Mouse (Mus musculus) embryonic facial prominence, embryonic 12.5 days (tissue): ENCODE data around the gene Spred2. TPM values are rescaled to one million over a fixed set of nuclear protein-coding genes. Genes with fewer than 3 reads are reported as not detected.
A peak's percentile ranks its signal among the peaks of the same experiment; 100 is the strongest.

ENCODE experiments used
- ATAC-seq: fragments of 200-750 bp; cut with Nextera tagmentation; 2 replicates; pipeline ENCODE4 v1.8.0; 2017; ENCODE audit not compliant: insufficient number of reproducible peaks, insufficient read depth, low FRiP score, low TSS enrichment
- H3K27ac ChIP-seq: fragments of 300-500 bp; sonication (generic); 2 replicates; pipeline ENCODE4 v1.5.1; 2016; ENCODE audit warnings: mild to moderate bottlenecking
- H3K27me3 ChIP-seq: fragments of 300-500 bp; sonication (generic); 2 replicates; pipeline ENCODE4 v1.6.1; 2016; ENCODE audit warnings: mild to moderate bottlenecking, moderate library complexity
- H3K36me3 ChIP-seq: fragments of 300-500 bp; sonication (generic); 2 replicates; pipeline ENCODE4 v1.6.1; 2016; ENCODE audit warnings: mild to moderate bottlenecking
- H3K4me1 ChIP-seq: fragments of 300-500 bp; sonication (generic); 2 replicates; pipeline ENCODE4 v1.6.1; 2016
- H3K4me2 ChIP-seq: fragments of 300-500 bp; sonication (generic); replicated peaks from 2 replicates; pipeline ENCODE4 v1.6.1; 2016; ENCODE audit warnings: mild to moderate bottlenecking, moderate library complexity
- H3K4me3 ChIP-seq: fragments of 300-500 bp; sonication (generic); 2 replicates; pipeline ENCODE4 v1.5.1; 2016; ENCODE audit warnings: mild to moderate bottlenecking
- H3K9ac ChIP-seq: fragments of 300-500 bp; sonication (generic); 2 replicates; pipeline ENCODE4 v1.6.1; 2016; ENCODE audit warnings: mild to moderate bottlenecking, moderate library complexity
- H3K9me3 ChIP-seq: fragments of 300-500 bp; sonication (generic); 2 replicates; pipeline ENCODE4 v1.6.1; 2016; ENCODE audit warnings: mild to moderate bottlenecking, moderate library complexity
- WGBS: fragments of 180-500 bp; shearing (Covaris S2); methylation state at CpG from one replicate; pipeline ENCODE4 v1.1.7; 2016; 5-methylcytosine and 5-hydroxymethylcytosine counted together
- polyA plus RNA-seq: library from polyadenylated mRNA; unstranded; fragments of >200 nt; fragmentation: Nextera tagmentation; extraction: Ambion mirVana; gene quantifications from 2 replicates; pipeline ENCODE4 v1.2.1, GENCODE M21; 2016

The Spred2 gene
- polyA plus RNA-seq, 1 experiment from 2014 or later: 10.0 TPM

DNA sequence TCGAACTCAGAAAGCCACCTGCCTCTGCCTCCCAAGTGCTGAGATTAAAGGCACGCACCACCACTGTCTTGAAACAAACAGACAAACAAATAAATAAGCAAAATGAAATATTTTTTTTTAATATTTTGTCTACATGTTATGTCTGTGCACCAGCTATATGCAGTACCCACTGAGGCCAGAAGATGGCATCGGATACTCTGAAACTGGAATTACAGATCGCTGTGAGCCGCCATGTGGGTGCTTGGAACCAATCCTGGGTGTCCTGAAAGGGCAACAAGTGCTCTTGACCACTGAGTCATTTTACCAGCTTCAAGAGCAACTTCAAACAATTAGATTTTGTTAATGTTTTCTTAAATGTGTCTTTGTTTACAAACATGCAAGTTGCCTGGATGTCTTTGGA, 11.5 kb upstream of the Spred2 start:
- H3K9me3 ChIP-seq: no peaks in the 10 kb centered on the region
- H3K27me3 ChIP-seq: no peaks in the 10 kb centered on the region
- no peak overlapping the region for H3K27ac ChIP-seq
- H3K4me3 ChIP-seq: no peak overlapping the region
- no peaks in the 10 kb centered on the region for H3K4me1 ChIP-seq
- no peak overlapping the region for H3K4me2 ChIP-seq
- WGBS: 94% methylated on average over 5 of the region's 5 CpGs
- H3K9ac ChIP-seq: no peak overlapping the region
- no peak for ATAC-seq
- no peaks in the 10 kb centered on the region for H3K36me3 ChIP-seq

DNA sequence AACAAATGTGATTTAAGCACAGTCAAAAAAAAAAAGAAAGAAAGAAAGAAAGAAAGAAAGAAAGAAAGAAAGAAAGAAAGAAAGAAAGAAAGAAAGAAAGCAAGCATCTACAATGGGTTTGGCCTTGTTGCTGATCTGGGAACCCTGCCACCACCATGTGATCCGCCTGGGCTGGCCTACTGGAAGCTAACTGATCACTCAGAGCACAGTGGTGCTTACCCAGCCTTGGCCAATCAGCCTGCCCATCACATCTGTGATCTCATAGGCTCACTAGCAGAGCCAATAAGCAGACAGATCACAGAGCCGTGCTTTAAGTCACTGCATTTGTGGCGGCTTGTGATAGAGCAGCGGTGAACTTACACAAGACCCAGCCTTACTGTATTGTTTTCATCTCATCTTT, 10.4 kb upstream of the Spred2 start:
- Histone ChIP-seq H3K4me3 (no peak overlapping the region), H3K27ac (no peak overlapping the region), H3K9me3 (no peaks in the 10 kb centered on the region), H3K4me2 (no peak overlapping the region), H3K27me3 (no peaks in the 10 kb centered on the region), H3K36me3 (no peaks in the 10 kb centered on the region), H3K4me1 (0 out of 2 replicates have a peak, but pooled peaks cover 6% of the 10 kb centered on the region), H3K9ac (no peak overlapping the region)
- 91% methylated on average over 4 of the region's 4 CpGs for WGBS
- ATAC-seq: no peak

GRCm38 (mm10) chr11:19917381-19918245, 6.6 kb upstream of the Spred2 start:
- H3K27ac ChIP-seq: no peak overlapping the region
- H3K27me3 ChIP-seq: no peaks in the 10 kb centered on the region
- 16% methylated on average over 9 of the region's 9 CpGs for WGBS

DNA sequence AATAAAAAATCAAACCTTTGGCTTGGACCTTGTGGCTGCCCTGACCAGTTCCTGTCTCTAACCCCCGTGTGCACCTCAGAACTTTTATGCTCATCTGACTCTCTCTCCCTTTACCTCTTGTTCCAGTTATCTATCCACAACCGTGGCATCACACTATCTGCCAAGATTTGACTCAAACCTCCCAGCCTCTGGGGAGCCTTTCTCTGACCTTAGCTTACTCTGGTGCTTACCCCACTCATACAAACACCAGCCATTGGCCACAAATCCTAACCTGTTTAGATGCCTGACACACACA, 6.0 kb upstream of the Spred2 start:
- Histone ChIP-seq H3K9me3 (no peaks in the 10 kb centered on the region), H3K4me2 (no peak overlapping the region), H3K4me1 (peaks cover 14% of the 10 kb centered on the region; the same call in 1 of the 2 replicates), H3K36me3 (no peaks in the 10 kb centered on the region), H3K27ac (no peak overlapping the region), H3K4me3 (no peak overlapping the region), H3K27me3 (no peaks in the 10 kb centered on the region), H3K9ac (no peak overlapping the region)
- 26% methylated on average over 2 of the region's 2 CpGs for WGBS
- no peak for ATAC-seq

More at GRCm38 (mm10) chr11:19917381-19918245, 6.6 kb upstream of the Spred2 start:
- H3K4me2 ChIP-seq: no peak overlapping the region
- H3K4me1 ChIP-seq: peaks cover 14% of the 10 kb centered on the region; the same call in 1 of the 2 replicates
- no peaks in the 10 kb centered on the region for H3K9me3 ChIP-seq
- ATAC-seq: no peak
- H3K9ac ChIP-seq: no peak overlapping the region
- no peaks in the 10 kb centered on the region for H3K36me3 ChIP-seq
- H3K4me3 ChIP-seq: no peak overlapping the region

- peaks cover 14% of the 10 kb centered on the region; the same call in 1 of the 2 replicates for H3K4me1 ChIP-seq
- WGBS: 3% methylated on average over 6 of the region's 6 CpGs
These were observed 4.8 kb upstream of the Spred2 start for GRCm38 (mm10) chr11:19919460-19919784.

DNA sequence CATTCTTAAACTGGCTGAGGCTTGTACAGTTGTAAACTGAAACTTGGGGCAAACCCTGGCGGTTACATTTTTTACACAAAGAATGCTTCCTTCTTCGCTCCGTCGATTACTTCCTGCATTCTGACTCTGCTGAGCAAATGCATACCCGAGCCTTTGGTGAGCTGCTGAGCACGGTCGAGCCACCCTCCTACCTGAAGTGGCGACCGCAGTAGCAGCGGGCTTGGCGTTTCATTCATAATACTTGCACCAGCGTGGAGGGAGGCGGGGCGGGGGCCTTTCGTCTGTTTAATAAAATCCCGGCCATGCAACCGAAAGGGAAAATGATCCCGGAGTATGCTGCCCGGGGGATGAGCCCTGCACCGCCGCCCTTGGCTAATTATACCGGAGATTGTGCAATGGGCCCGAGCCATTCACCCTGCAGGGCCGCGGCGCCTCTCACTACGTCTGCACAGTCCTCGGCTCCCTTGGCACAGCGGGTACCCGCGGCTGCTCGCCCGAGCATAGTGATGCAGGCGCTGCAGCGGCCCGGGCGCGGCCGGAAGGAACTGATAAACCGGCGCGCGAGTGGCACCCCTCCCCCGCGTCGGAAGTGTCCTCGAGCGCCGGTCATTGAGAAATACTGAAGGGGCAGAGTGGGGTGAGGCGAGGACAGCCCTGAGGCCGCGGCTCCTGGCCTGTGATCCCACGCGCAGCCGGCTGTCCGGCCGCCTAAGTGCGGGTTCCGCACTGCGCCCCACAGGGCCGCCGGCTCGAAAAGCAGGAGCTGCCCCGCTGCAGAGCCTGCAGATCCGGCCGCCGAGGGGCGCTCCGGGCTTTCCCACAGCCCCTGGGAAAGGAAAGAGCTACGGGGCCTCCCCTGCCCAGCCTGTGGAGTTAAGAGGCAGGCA, 4.1 kb upstream of the Spred2 start:
- H3K4me2 ChIP-seq: peak overlapping the region; percentile 59
- WGBS: under 1% methylated on average over 70 of the region's 70 CpGs
- peak; percentile 68 for ATAC-seq
- H3K27ac ChIP-seq: peak overlapping the region; percentile 95
- H3K36me3 ChIP-seq: no peaks in the 10 kb centered on the region
- H3K4me3 ChIP-seq: peak overlapping the region; percentile 63
- H3K9me3 ChIP-seq: no peaks in the 10 kb centered on the region
- no peaks in the 10 kb centered on the region for H3K27me3 ChIP-seq
- peaks cover 14% of the 10 kb centered on the region; the same call in 1 of the 2 replicates for H3K4me1 ChIP-seq
- H3K9ac ChIP-seq: peak overlapping the region; percentile 72

More at GRCm38 (mm10) chr11:19919460-19919784, 4.8 kb upstream of the Spred2 start:
- Histone ChIP-seq H3K27me3 (no peaks in the 10 kb centered on the region), H3K27ac (peak overlapping the region; percentile 95), H3K9ac (peak overlapping the region; percentile 72; the same call in 1 of the 2 replicates), H3K9me3 (no peaks in the 10 kb centered on the region), H3K4me3 (peak overlapping the region; percentile 63), H3K4me2 (peak overlapping the region; percentile 59), H3K36me3 (no peaks in the 10 kb centered on the region)
- ATAC-seq: no peak

DNA sequence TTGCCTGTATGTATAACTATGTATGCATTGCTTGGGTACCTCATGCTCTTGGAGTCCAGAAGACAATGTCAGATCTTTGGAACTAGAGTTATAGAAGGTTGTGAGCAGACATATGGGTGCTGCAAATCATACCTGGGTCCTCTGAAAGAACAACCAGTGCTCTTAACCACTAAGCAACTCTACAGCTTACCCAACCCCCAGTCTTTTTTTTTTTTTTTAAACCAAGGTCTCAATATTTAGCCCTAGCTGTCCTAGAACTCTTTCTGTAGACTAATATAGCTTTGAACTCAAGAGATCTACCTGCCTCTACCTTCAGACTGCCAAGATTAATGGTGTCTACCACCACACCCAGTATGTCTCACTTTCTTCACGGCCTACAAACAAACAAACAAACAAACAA, 2.5 kb upstream of the Spred2 start:
- Histone ChIP-seq H3K27me3 (no peaks in the 10 kb centered on the region), H3K27ac (no peak overlapping the region), H3K4me3 (no peak overlapping the region), H3K9me3 (no peaks in the 10 kb centered on the region), H3K4me1 (peaks cover 22% of the 10 kb centered on the region), H3K36me3 (no peaks in the 10 kb centered on the region), H3K4me2 (no peak overlapping the region), H3K9ac (no peak overlapping the region)
- ATAC-seq: no peak
- 83% methylated on average over 1 of the region's 1 CpGs for WGBS

DNA sequence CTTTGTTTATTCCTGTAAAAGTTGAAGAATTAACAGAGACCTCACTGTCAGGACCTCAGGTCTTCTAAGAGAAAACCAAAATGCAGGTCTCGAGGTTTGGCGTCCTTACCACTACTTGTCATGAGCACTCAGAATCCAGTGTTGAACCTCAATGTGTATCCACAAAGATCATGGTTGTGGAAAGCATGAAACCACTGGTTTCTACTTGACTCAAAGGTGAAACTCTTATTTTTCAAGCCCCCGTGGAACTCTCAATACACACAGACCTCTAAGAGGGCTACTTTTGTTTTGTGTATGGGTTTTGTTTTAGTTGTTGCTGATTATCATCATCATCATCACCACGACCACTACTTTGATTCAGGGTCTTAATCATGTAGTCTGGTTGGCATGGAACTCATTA, 2.0 kb upstream of the Spred2 start:
- Histone ChIP-seq H3K27me3 (no peaks in the 10 kb centered on the region), H3K9ac (no peak overlapping the region), H3K36me3 (no peaks in the 10 kb centered on the region), H3K9me3 (no peaks in the 10 kb centered on the region), H3K4me2 (no peak overlapping the region), H3K4me3 (no peak overlapping the region), H3K4me1 (peaks cover 26% of the 10 kb centered on the region), H3K27ac (no peak overlapping the region)
- WGBS: 86% methylated on average over 4 of the region's 4 CpGs
- ATAC-seq: no peak

- H3K9ac ChIP-seq: peak overlapping the region; percentile 90
- peak overlapping the region; percentile 95 for H3K27ac ChIP-seq
- H3K9me3 ChIP-seq: no peaks in the 10 kb centered on the region
- H3K4me3 ChIP-seq: peak overlapping the region; percentile 83
- H3K36me3 ChIP-seq: no peaks in the 10 kb centered on the region
- peaks cover 24% of the 10 kb centered on the region for H3K4me1 ChIP-seq
- under 1% methylated on average over 29 of the region's 29 CpGs for WGBS
- peak overlapping the region; percentile 63 for H3K4me2 ChIP-seq
- ATAC-seq: no peak
- no peaks in the 10 kb centered on the region for H3K27me3 ChIP-seq
These were observed 578 bp downstream of the Spred2 start for GRCm38 (mm10) chr11:19924757-19925148.

DNA sequence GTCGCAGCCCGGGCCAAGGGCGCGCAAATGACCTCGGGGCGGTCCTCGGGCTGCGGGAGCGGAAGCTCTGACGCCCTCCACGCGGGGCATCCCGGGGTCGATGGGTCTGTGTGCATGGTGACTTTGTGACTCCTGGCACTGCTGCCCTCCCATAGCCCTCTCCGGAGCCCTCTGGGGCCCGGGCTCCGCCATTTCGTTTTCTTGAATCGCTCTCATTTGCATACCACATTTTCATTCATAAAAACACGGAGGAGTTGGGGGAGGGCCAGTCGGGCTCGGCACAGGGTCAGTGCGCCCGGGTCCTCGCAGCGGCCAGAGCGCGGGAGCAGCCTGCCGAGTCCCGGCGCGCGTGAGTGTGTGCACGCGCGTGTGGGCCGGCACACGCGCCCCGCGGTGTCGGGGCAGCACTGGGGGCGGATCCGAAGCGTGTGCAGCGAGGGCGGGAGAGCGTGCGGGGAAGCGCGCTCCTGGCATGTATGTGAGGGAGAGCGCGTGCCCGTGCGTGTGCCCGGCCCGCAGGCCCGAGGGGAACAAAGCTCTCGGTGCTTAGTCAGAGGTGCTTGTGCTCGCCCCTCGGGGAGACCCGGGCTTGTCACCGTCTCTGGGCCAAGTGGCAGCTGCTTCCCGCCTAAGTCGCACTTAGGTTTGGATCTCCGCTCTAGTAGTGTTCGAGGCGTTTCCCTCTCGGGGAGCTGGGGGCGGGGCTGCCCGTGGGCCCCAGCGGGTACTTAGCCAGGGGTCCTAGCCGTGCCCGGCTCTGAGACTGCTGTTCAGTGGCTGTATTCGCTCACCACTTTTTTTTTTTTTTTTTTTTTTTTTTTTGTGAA, 1.2 kb downstream of the Spred2 start:
- no peaks in the 10 kb centered on the region for H3K36me3 ChIP-seq
- H3K9me3 ChIP-seq: no peaks in the 10 kb centered on the region
- H3K9ac ChIP-seq: peak overlapping the region; percentile 90
- peaks cover 25% of the 10 kb centered on the region for H3K4me1 ChIP-seq
- peak overlapping the region; percentile 63 for H3K4me2 ChIP-seq
- under 1% methylated on average over 75 of the region's 75 CpGs for WGBS
- peak overlapping the region; percentile 95 for H3K27ac ChIP-seq
- peak; percentile 72 for ATAC-seq
- H3K27me3 ChIP-seq: no peaks in the 10 kb centered on the region
- peak overlapping the region; percentile 83 for H3K4me3 ChIP-seq
